ENCODE assay signal across 8 mouse cellular contexts in the genomic region with DNA sequence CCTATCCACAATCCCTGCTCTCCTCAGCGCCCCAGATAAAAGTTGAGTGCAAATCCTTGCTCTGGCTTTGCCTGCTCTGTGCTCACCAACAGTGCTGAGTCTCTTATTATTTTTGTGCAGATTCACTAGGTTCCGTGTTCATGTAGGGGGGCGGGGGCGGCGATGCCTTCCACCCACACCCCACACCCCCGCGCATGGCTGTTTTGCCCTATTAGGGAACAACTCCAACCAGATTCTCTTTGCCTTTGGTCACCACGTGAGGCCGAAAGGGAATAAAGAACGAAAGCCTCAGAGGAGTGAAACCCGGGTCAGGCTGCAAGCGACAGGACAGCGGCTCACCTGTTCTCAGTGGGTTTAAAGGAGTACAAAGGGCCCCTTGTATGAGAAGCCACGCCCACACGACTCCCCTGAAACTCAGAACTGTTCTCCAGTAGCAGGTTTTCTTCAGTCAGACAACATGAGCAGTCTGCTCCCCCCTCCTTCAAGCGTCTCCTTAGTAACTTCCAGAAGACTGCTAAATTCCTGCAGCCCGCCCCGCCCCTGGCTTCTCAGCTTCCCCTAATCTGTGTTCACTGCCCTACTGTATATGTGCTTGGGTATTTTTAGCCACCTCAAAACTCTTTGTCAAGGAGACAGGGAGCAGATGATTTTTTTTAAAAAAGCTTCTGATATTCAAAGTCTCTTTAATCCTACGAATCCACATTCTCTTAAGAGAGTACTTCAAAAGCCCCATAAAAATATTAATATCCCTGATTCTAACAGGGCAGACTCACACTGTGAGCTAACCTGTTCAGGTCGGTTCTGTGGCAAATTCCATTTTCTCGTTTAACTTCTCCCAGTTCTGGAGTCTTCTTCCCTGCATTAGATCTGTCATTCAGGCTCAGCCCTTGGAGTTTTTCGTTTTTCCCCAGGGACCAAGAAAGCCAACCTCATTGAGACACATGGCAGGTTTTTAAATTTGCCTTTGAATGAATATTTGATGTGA.
A peak's percentile ranks its signal among the peaks of the same experiment; 100 is the strongest.
DNase-seq lines count a peak whose midpoint lies in the region; ATAC-seq and TF ChIP-seq lines count a peak whose summit lies in the region.

No protein-coding gene starts in this region.

- peak overlapping the region; percentile 55 for H3K4me2 ChIP-seq in midbrain, postnatal 0 days (ENCODE audit: low read depth, low read length, poor library complexity, severe bottlenecking)

- intact Hi-C loops in gastrocnemius, postnatal 14 days (cut with DNase I; ENCODE audit: low total_unique reads): no loop called here

- H3K36me3 ChIP-seq in ES-Bruce4 (ENCODE audit: control insufficient read depth, insufficient read depth, low read length, poor library complexity, severe bottlenecking): no peaks in the 10 kb centered on the region
- no peaks in the 10 kb centered on the region for H3K36me3 ChIP-seq in midbrain, postnatal 0 days (ENCODE audit: insufficient read depth, low read length)
- H3K36me3 ChIP-seq in thymus, adult 2 months (ENCODE audit: control insufficient read depth, insufficient read depth, low read length): no peaks in the 10 kb centered on the region

- H3K27me3 ChIP-seq in ES-Bruce4 (ENCODE audit: control insufficient read depth, insufficient read depth, low read length, poor library complexity, severe bottlenecking): no peaks in the 10 kb centered on the region
- H3K27me3 ChIP-seq in midbrain, postnatal 0 days (ENCODE audit: insufficient read depth, low read length): no peaks in the 10 kb centered on the region
- H3K27me3 ChIP-seq in thymus, adult 2 months (ENCODE audit: control insufficient read depth, insufficient read depth, low read length): no peaks in the 10 kb centered on the region

- peak; percentile 56 for DNase-seq in brain, embryonic 18.5 days (ENCODE audit: low read depth, low spot score)
- peak; percentile 59 for DNase-seq in gastrocnemius, postnatal 14 days
- peak; percentile 15 for DNase-seq in induced T-regulatory cell, adult 2 months (ENCODE audit: low read depth)
- DNase-seq in liver: peak; percentile 51
- peak; percentile 58 for DNase-seq in midbrain, postnatal 0 days (ENCODE audit: low spot score)
- peak; percentile 42 for DNase-seq in thymus, adult 2 months
- DNase-seq in natural killer cell, adult 2 months (ENCODE audit: low spot score in 2 of 2): no peak

- H3K9me3 ChIP-seq in ES-Bruce4 (replicated peaks; ENCODE audit: control insufficient read depth, insufficient read depth, low read length, poor library complexity, severe bottlenecking): peaks cover 8% of the 10 kb centered on the region; the same call in 1 of the 2 replicates
- no peaks in the 10 kb centered on the region for H3K9me3 ChIP-seq in midbrain, postnatal 0 days (ENCODE audit: low read length)

- no peak for TF ChIP-seq CTCF in ES-Bruce4 (IDR thresholded peaks at IDR 0.05; ENCODE audit: low read depth, low read length)
- TF ChIP-seq CTCF in midbrain, postnatal 0 days (IDR thresholded peaks at IDR 0.05): no peak
- no peak for TF ChIP-seq CTCF in thymus, adult 2 months (IDR thresholded peaks at IDR 0.05; ENCODE audit: borderline replicate concordance, control insufficient read depth, extremely low read depth, insufficient read depth, low read length, poor library complexity)

- peak; percentile 89 for ATAC-seq in midbrain, postnatal 0 days (ENCODE audit: low FRiP score)

- WGBS in midbrain, postnatal 0 days: 6% methylated on average over 22 of the region's 22 CpGs
- WGBS in thymus, adult 2 months: 11% methylated on average over 22 of the region's 22 CpGs

- peak overlapping the region; percentile 13 for H3K9ac ChIP-seq in ES-Bruce4 (ENCODE audit: low read depth, poor library complexity, severe bottlenecking)
- peak overlapping the region; percentile 39 for H3K9ac ChIP-seq in midbrain, postnatal 0 days (replicated peaks; ENCODE audit: low read length, poor library complexity, severe bottlenecking)

- no peak overlapping the region; the same call in 1 of the 2 replicates for H3K4me3 ChIP-seq in ES-Bruce4 (ENCODE audit: low read depth, low read length)
- H3K4me3 ChIP-seq in midbrain, postnatal 0 days (ENCODE audit: low read depth, low read length): peak overlapping the region; percentile 31; the same call in 1 of the 2 replicates
- H3K4me3 ChIP-seq in thymus, adult 2 months (ENCODE audit: control insufficient read depth, insufficient read depth, low read length): peak overlapping the region; percentile 34

- no peak for TF ChIP-seq POLR2A in ES-Bruce4 (IDR thresholded peaks at IDR 0.05; ENCODE audit: insufficient read depth, low read length)
- TF ChIP-seq POLR2A in thymus, adult 2 months (IDR thresholded peaks at IDR 0.05; ENCODE audit: control insufficient read depth, extremely low read depth, insufficient read depth, low read length, poor library complexity): no peak

- H3K27ac ChIP-seq in ES-Bruce4 (ENCODE audit: insufficient read depth, low read length): no peak overlapping the region
- peak overlapping the region; percentile 33 for H3K27ac ChIP-seq in midbrain, postnatal 0 days (ENCODE audit: low read depth, low read length)
- no peak overlapping the region for H3K27ac ChIP-seq in thymus, adult 2 months (ENCODE audit: control insufficient read depth, insufficient read depth, low read length)

- H3K4me1 ChIP-seq in ES-Bruce4 (ENCODE audit: control insufficient read depth, insufficient read depth, low read length): peaks cover 2% of the 10 kb centered on the region
- peaks cover 5% of the 10 kb centered on the region; the same call in 1 of the 2 replicates for H3K4me1 ChIP-seq in midbrain, postnatal 0 days (ENCODE audit: insufficient read depth, low read length)
- peaks cover 19% of the 10 kb centered on the region for H3K4me1 ChIP-seq in thymus, adult 2 months (replicated peaks; ENCODE audit: control insufficient read depth, insufficient read depth, low read length)

- TF ChIP-seq EP300 in ES-Bruce4 (IDR thresholded peaks at IDR 0.05; ENCODE audit: insufficient read depth, low read depth, low read length): no peak

Comparison
In these comparisons a context has a peak if more than half of its experiments do, and no peak if none do; other contexts are left out.
1. DNase-seq: peak in brain, embryonic 18.5 days (single experiment), gastrocnemius, postnatal 14 days (single experiment), induced T-regulatory cell, adult 2 months (single experiment), liver (single experiment), midbrain, postnatal 0 days (single experiment) and thymus, adult 2 months (single experiment); none in natural killer cell, adult 2 months (0 of 2).